Comparison of ENCODE assay signal across 31 mouse cellular contexts in genomic region chr17:50106811-50107210, GRCm38 (mm10).
"Had no signal": no experiment of that assay in that cellular context is flagged by ENCODE, and none has a peak within 500 bp of the region (broad histone marks: within the 10 kb centered on the region; RNA-seq: fewer than 3 reads in every experiment).

No protein-coding gene starts in this region.

- ATAC-seq: liver, embryonic 12.5 days; liver, postnatal 0 days; lung, postnatal 0 days; midbrain, embryonic 13.5 days; midbrain, embryonic 15.5 days; midbrain, embryonic 16.5 days had no signal

- H3K36me3 ChIP-seq: limb, embryonic 10.5 days; limb, embryonic 12.5 days; limb, embryonic 13.5 days; limb, embryonic 15.5 days; liver, embryonic 12.5 days; liver, embryonic 13.5 days; liver, embryonic 15.5 days; lung, embryonic 15.5 days; midbrain, embryonic 10.5 days; midbrain, embryonic 12.5 days; midbrain, embryonic 13.5 days; midbrain, embryonic 15.5 days; neural tube, embryonic 12.5 days had no signal

- H3K27ac ChIP-seq: left cerebral cortex, adult 2 months; limb, embryonic 10.5 days; limb, embryonic 12.5 days; limb, embryonic 13.5 days; limb, embryonic 15.5 days; liver, embryonic 12.5 days; liver, embryonic 13.5 days; liver, embryonic 14.5 days; liver, embryonic 15.5 days; lung, embryonic 15.5 days; macrophage; midbrain, embryonic 10.5 days; midbrain, embryonic 12.5 days; midbrain, embryonic 13.5 days; midbrain, embryonic 15.5 days; neural tube, embryonic 12.5 days had no signal

- H3K4me3 ChIP-seq: left cerebral cortex, adult 2 months; limb, embryonic 10.5 days; limb, embryonic 12.5 days; limb, embryonic 13.5 days; limb, embryonic 15.5 days; liver, embryonic 12.5 days; liver, embryonic 13.5 days; liver, embryonic 15.5 days; lung, embryonic 15.5 days; megakaryocyte, embryonic 14.5 days; midbrain, embryonic 10.5 days; midbrain, embryonic 12.5 days; midbrain, embryonic 13.5 days; midbrain, embryonic 15.5 days; myocyte; neural tube, embryonic 12.5 days had no signal

- H3K4me1 ChIP-seq: limb, embryonic 10.5 days; limb, embryonic 12.5 days; liver, embryonic 12.5 days; liver, embryonic 13.5 days; liver, embryonic 15.5 days; megakaryocyte, embryonic 14.5 days; midbrain, embryonic 12.5 days; neural tube, embryonic 12.5 days had no signal

- H3K4me2 ChIP-seq: limb, embryonic 12.5 days; limb, embryonic 13.5 days; limb, embryonic 15.5 days; liver, embryonic 11.5 days; liver, embryonic 12.5 days; liver, embryonic 13.5 days; liver, embryonic 15.5 days; lung, embryonic 14.5 days; lung, embryonic 15.5 days; midbrain, embryonic 12.5 days; midbrain, embryonic 13.5 days; midbrain, embryonic 15.5 days; neural tube, embryonic 12.5 days had no signal

- H3K9ac ChIP-seq: limb, embryonic 12.5 days; limb, embryonic 13.5 days; limb, embryonic 15.5 days; liver, embryonic 12.5 days; liver, embryonic 13.5 days; liver, embryonic 14.5 days; liver, embryonic 15.5 days; liver, postnatal 0 days; lung, embryonic 14.5 days; lung, embryonic 15.5 days; midbrain, embryonic 12.5 days; midbrain, embryonic 13.5 days; midbrain, embryonic 15.5 days; neural tube, embryonic 12.5 days had no signal

- H3K9me3 ChIP-seq: limb, embryonic 10.5 days; limb, embryonic 15.5 days; liver, embryonic 12.5 days; liver, embryonic 13.5 days; liver, embryonic 15.5 days; lung, embryonic 15.5 days; midbrain, embryonic 15.5 days; neural tube, embryonic 12.5 days had no signal

- H3K27me3 ChIP-seq: limb, embryonic 12.5 days; limb, embryonic 13.5 days; limb, embryonic 15.5 days; liver, embryonic 12.5 days; liver, embryonic 13.5 days; liver, embryonic 15.5 days; lung, embryonic 15.5 days; midbrain, embryonic 12.5 days; midbrain, embryonic 13.5 days; midbrain, embryonic 15.5 days; neural tube, embryonic 12.5 days had no signal

- DNase-seq: left cerebral cortex, postnatal 4 days; liver; liver, embryonic 13.5 days; liver, postnatal 0 days; lung, adult 18-20 months; lung, adult 2 months; lung, embryonic 14.5 days; lung, postnatal 10 days; lung, postnatal 14 days; lung, postnatal 36 days; lung, postnatal 4 days had no signal
